Mouse (Mus musculus) kidney, postnatal 0 days (tissue): Measurements from ENCODE around the gene Plekhj1. TPM values are rescaled to one million over a fixed set of nuclear protein-coding genes. Genes with fewer than 3 reads are reported as not detected.
A peak's percentile ranks its signal among the peaks of the same experiment; 100 is the strongest.

Experiments
- ATAC-seq: fragments of 200-750 bp; cut with Nextera tagmentation; replicated peaks from 2 replicates; pipeline ENCODE4 v1.8.0; 2017; ENCODE audit warnings: low read depth, moderate number of reproducible peaks, moderate TSS enrichment, moderate library complexity; ENCODE audit not compliant: low FRiP score
- DNase-seq: peaks from one replicate; pipeline ENCODE4 v3.0.0-alpha.2; 2016; ENCODE audit warnings: low spot score
- H3K27ac ChIP-seq: fragments of 300-500 bp; sonication (generic); 2 replicates; pipeline ENCODE4 v1.5.1; 2014; ENCODE audit warnings: mild to moderate bottlenecking
- H3K27me3 ChIP-seq: fragments of 300-500 bp; sonication (generic); 2 replicates; pipeline ENCODE4 v1.6.1; 2014; ENCODE audit warnings: low read length, mixed read lengths; ENCODE audit not compliant: insufficient read depth
- H3K36me3 ChIP-seq: fragments of 300-500 bp; sonication (generic); 2 replicates; pipeline ENCODE4 v1.6.1; 2014; ENCODE audit warnings: low read length, mixed read lengths; ENCODE audit not compliant: insufficient read depth
- H3K4me1 ChIP-seq: fragments of 300-500 bp; sonication (generic); replicated peaks from 2 replicates; pipeline ENCODE4 v1.6.1; 2014; ENCODE audit warnings: antibody characterized with exemption, low read length, mixed read lengths; ENCODE audit not compliant: insufficient read depth
- H3K4me2 ChIP-seq: fragments of 300-500 bp; sonication (generic); 2 replicates; pipeline ENCODE4 v1.6.1; 2014; ENCODE audit warnings: mild to moderate bottlenecking, low read length, moderate library complexity, mixed read lengths
- H3K4me3 ChIP-seq: fragments of 300-500 bp; sonication (generic); replicated peaks from 2 replicates; pipeline ENCODE4 v1.5.1; 2014; ENCODE audit warnings: low read depth, low read length
- H3K9ac ChIP-seq: fragments of 300-500 bp; sonication (generic); 2 replicates; pipeline ENCODE4 v1.6.1; 2014; ENCODE audit warnings: low read depth, low read length
- H3K9me3 ChIP-seq: fragments of 300-500 bp; sonication (generic); replicated peaks from 2 replicates; pipeline ENCODE4 v1.6.1; 2016; ENCODE audit warnings: low read length, inconsistent platforms, mixed read lengths
- CTCF ChIP-seq: IDR thresholded peaks from 2 replicates; pipeline ENCODE4 v1.5.1; 2016; ENCODE audit warnings: antibody characterized with exemption, low read depth, mild to moderate bottlenecking, moderate library complexity
- WGBS: fragments of 180-500 bp; shearing (Covaris S2); extraction: QIAGEN DNeasy Blood & Tissue Kit; methylation state at CpG from one replicate; pipeline ENCODE4 v1.1.7; 2014; 5-methylcytosine and 5-hydroxymethylcytosine counted together
- polyA plus RNA-seq: library from polyadenylated mRNA; unstranded; fragments of >200 nt; fragmentation: Nextera tagmentation; extraction: Ambion mirVana; gene quantifications from 2 replicates; pipeline ENCODE4 v1.2.1, GENCODE M21; 2015

Gene Plekhj1
- polyA plus RNA-seq, 1 experiment from 2014 or later: 83.7 TPM

DNA sequence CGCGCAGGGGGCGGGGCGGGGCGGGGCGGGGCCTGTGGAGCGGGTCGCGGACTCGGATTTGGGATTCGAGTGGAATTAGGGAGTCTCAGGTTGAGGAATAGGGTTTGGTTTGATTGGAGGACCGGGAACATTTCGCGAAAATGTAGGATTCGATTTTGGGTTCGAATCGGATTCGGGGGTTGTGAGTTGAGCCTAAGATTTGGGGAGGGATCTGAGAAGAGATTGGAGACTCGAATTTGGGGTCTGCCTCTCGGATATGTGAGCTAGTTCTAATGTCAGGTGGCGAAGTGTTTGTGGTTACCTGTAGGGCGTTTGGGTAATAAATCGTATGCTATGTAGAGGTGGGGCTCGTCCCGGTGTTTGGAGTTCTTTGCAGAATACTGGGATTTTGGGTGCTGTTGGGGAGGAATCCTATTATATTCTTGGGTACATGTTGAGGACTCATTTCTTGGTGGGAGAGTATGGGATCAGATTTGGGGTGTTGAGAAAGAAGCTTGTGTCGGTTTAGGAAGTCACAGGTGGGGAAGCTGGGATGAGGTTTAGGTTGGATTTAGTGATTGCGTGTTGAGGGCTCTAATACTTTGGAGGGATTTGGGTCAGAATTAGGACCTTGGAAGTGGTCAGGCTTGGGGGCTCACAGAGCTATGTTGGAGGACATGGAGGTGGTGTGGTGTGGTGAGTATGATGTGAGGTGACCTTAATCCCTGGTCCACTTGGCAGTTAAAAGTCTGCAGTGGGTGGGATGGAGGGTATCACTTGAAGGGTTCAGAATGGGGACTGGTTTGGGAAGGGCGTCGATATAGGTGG is 28.8 kb upstream of the Plekhj1 start:
- peak overlapping the region; percentile 95 for H3K9ac ChIP-seq
- no peaks in the 10 kb centered on the region for H3K27me3 ChIP-seq
- H3K27ac ChIP-seq: peak overlapping the region; percentile 93
- 0 out of 2 replicates have a peak, but pooled peaks cover 12% of the 10 kb centered on the region for H3K4me1 ChIP-seq
- DNase-seq: no peak
- no peaks in the 10 kb centered on the region for H3K9me3 ChIP-seq
- H3K4me2 ChIP-seq: peak overlapping the region; percentile 64
- WGBS: 5% methylated on average over 29 of the region's 29 CpGs
- ATAC-seq: no peak
- H3K36me3 ChIP-seq: peaks cover 15% of the 10 kb centered on the region; the same call in 1 of the 2 replicates
- no peak for TF ChIP-seq CTCF
- H3K4me3 ChIP-seq: peak overlapping the region; percentile 78

DNA sequence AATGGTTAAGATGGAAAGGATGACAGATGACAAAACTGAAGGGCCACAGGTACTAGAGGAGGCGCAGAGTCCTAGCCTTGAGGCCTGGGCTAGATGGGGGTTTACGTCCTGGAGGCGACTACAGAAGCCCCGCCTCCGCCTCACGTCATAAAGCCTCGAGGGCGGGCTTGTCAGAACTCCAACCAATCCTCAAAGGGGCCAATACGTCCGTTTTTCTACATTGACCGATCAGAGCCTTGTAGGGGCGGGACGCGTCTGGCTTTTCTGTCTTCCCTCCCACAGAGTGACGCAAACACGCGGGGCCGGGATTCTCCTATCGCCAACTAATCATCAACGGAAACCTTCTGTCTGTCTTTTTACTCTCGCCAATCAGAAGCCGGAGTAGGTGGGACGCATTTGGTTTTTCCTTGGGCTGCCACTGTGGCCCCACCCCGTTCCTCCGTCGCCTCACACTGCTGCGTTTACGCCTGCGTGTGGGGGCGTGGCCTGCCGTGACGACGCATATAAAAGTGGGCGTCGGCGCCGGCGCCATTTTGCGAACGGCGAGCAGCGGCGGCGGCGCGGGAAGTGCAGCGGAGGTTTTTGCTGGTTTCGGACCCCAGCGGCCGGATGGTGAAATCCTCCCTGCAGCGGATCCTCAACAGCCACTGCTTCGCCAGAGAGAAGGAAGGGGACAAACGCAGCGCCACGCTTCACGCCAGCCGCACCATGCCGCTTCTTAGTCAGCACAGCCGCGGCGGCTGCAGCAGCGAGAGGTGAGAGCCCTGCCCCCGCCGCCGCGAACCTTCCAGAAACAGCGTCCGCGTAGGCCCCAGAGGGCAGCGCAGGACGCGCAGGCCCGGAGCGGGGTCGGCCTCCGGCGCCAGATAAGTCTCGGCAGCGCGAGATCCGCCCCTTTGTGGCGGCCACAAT is 28.0 kb upstream of the Plekhj1 start, which contains the start of gene Oaz1:
TSS of gene Oaz1 (plus strand) at position 506 of the 912 bp plus-strand sequence.
- Histone ChIP-seq H3K9me3 (no peaks in the 10 kb centered on the region), H3K27me3 (no peaks in the 10 kb centered on the region), H3K36me3 (peaks cover 15% of the 10 kb centered on the region; the same call in 1 of the 2 replicates), H3K4me2 (peak within 1 kb of the TSS; percentile 64), H3K4me1 (0 out of 2 replicates have a peak, but pooled peaks cover 12% of the 10 kb centered on the region), H3K9ac (peak within 1 kb of the TSS; percentile 95), H3K4me3 (peak within 1 kb of the TSS; percentile 78), H3K27ac (peak within 1 kb of the TSS; percentile 93)
- WGBS: under 1% methylated on average over 74 of the region's 82 CpGs
- TF ChIP-seq CTCF: no peak
- ATAC-seq (peak; percentile 96), DNase-seq (peak; percentile 100)

DNA sequence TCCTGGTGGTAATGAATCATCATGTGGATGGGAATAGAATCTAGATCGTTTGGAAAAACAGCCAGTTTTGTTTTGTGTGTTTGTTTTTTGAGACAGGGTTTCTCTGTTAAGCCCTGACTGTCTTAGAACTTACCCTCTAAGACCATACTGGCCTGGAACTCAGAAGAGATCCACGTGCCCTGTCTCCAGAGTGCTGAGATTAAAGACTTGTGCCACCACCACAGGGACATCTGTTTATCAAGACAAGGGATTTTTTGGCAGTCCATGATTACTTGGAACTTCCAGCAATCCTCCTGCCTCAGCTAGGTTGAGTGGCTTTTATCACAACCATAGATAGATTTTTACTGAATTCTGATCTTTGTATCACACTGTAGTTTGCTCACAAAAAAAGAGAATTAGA is 26.4 kb upstream of the Plekhj1 start:
- no peaks in the 10 kb centered on the region for H3K9me3 ChIP-seq
- no peak for ATAC-seq
- 61% methylated on average over 2 of the region's 2 CpGs for WGBS
- DNase-seq: no peak
- TF ChIP-seq CTCF: no peak
- no peak overlapping the region for H3K4me2 ChIP-seq
- H3K27me3 ChIP-seq: no peaks in the 10 kb centered on the region
- H3K4me3 ChIP-seq: no peak overlapping the region
- peaks cover 9% of the 10 kb centered on the region; the same call in 1 of the 2 replicates for H3K36me3 ChIP-seq
- no peak overlapping the region for H3K27ac ChIP-seq
- 0 out of 2 replicates have a peak, but pooled peaks cover 7% of the 10 kb centered on the region for H3K4me1 ChIP-seq
- H3K9ac ChIP-seq: no peak overlapping the region

DNA sequence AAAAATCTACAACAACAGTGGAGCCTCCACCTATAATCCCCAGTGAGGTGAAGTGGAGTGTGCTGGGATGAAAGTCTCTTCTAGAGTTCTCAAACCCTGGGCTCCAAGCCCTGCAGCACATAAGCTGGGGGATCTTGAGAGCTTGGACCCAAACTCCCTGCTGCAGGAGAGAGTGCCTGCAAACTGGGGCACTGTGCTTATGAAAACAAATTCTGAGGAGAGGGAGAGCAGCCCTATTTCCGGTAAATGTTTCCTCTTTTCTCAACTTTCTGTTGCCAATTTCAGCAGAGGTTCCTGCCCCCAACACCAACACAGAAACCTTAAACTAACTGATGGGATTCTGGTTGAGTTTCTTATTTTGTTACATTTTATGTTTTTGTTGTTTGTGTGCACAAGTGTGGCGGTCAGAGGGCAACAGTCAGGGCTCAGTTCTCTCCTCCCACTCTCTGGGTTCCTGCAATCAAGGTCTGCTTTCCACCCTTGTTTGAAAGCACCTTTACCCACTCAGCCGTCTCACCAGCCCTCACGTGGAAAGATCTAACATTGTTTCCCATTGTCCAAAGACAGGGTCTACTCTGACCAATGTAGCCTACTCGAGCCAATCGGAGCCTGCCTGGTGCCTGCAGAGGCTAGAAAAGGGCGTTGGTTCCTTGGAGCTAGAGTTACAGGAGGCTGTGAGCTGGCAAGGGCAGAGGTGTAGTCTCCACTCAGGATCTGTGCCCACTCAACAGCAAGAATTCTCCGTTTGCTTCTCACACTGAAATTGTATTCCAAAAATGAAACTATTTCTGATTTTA is 25.6 kb upstream of the Plekhj1 start:
- H3K4me3 ChIP-seq: no peak overlapping the region
- 29% methylated on average over 8 of the region's 8 CpGs for WGBS
- H3K36me3 ChIP-seq: 0 out of 2 replicates have a peak, but pooled peaks cover under 1% of the 10 kb centered on the region
- H3K27me3 ChIP-seq: no peaks in the 10 kb centered on the region
- H3K9me3 ChIP-seq: no peaks in the 10 kb centered on the region
- no peak overlapping the region for H3K9ac ChIP-seq
- no peak overlapping the region for H3K4me2 ChIP-seq
- H3K4me1 ChIP-seq: 0 out of 2 replicates have a peak, but pooled peaks cover 7% of the 10 kb centered on the region
- H3K27ac ChIP-seq: peak overlapping the region; percentile 67
- TF ChIP-seq CTCF: no peak
- no peak for ATAC-seq
- peak; percentile 22 for DNase-seq

DNA sequence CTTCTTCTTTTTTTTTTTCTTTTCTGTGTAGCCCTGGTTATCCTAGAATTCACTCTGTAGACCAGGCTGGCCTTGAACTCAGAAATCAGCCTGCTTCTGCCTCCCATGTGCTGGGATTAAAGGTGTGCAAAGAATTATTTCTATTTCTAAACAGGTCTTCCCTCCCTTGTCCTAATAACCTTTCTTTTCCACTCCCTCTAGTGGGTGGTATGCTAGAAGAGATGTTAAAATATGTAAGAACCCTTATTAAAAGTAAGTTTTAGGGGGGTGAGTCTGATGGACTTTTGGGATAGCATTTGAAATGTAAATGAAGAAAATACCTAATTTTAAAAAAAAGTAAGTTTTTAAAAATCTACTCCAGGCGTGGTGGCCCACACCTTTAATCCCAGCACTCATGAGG is 24.9 kb upstream of the Plekhj1 start:
- Histone ChIP-seq H3K27ac (no peak overlapping the region), H3K27me3 (no peaks in the 10 kb centered on the region), H3K4me3 (no peak overlapping the region), H3K9ac (no peak overlapping the region), H3K36me3 (no peaks in the 10 kb centered on the region), H3K9me3 (no peaks in the 10 kb centered on the region), H3K4me1 (0 out of 2 replicates have a peak, but pooled peaks cover 7% of the 10 kb centered on the region), H3K4me2 (no peak overlapping the region)
- ATAC-seq: no peak
- peak; percentile 48 for TF ChIP-seq CTCF
- 97% methylated on average over 1 of the region's 1 CpGs for WGBS
- DNase-seq: no peak
